Mouse (Mus musculus) lung, embryonic 14.5 days (tissue): ENCODE measurements around the gene Acot7. TPM values are rescaled to one million over a fixed set of nuclear protein-coding genes. Genes with fewer than 3 reads are reported as not detected.

Source experiments
- ATAC-seq: fragments of 200-750 bp; cut with Nextera tagmentation; 2 replicates; pipeline ENCODE4 v1.8.0; 2017; ENCODE audit warnings: mild to moderate bottlenecking, moderate TSS enrichment, moderate library complexity; ENCODE audit not compliant: insufficient read depth
- DNase-seq: peaks from one replicate; pipeline ENCODE4 v3.0.0-alpha.2; 2015
- H3K27ac ChIP-seq: fragments of 300-500 bp; sonication (generic); 2 replicates; pipeline ENCODE4 v1.5.1; 2014; ENCODE audit warnings: low read depth, mild to moderate bottlenecking, moderate library complexity
- H3K27me3 ChIP-seq: fragments of 300-500 bp; sonication (generic); 2 replicates; pipeline ENCODE4 v1.6.1; 2014; ENCODE audit warnings: low read length, control low read depth; ENCODE audit not compliant: insufficient read depth
- H3K36me3 ChIP-seq: fragments of 300-500 bp; sonication (generic); 2 replicates; pipeline ENCODE4 v1.6.1; 2014; ENCODE audit warnings: control low read depth; ENCODE audit not compliant: insufficient read depth
- H3K4me1 ChIP-seq: fragments of 300-500 bp; sonication (generic); 2 replicates; pipeline ENCODE4 v1.6.1; 2014; ENCODE audit warnings: antibody characterized with exemption, control low read depth; ENCODE audit not compliant: insufficient read depth
- H3K4me2 ChIP-seq: fragments of 300-500 bp; sonication (generic); 2 replicates; pipeline ENCODE4 v1.6.1; 2014; ENCODE audit warnings: mild to moderate bottlenecking
- H3K4me3 ChIP-seq: fragments of 300-500 bp; sonication (generic); 2 replicates; pipeline ENCODE4 v1.5.1; 2014; ENCODE audit warnings: low read depth, low read length
- H3K9ac ChIP-seq: fragments of 300-500 bp; sonication (generic); 2 replicates; pipeline ENCODE4 v1.6.1; 2014
- H3K9me3 ChIP-seq: fragments of 300-500 bp; sonication (generic); 2 replicates; pipeline ENCODE4 v1.6.1; 2016; ENCODE audit warnings: low read depth, low read length, control low read depth
- CTCF ChIP-seq: IDR thresholded peaks from 2 replicates; pipeline ENCODE4 v1.5.1; 2016; ENCODE audit warnings: antibody characterized with exemption, low read depth
- WGBS: fragments of 180-500 bp; shearing (Covaris S2); extraction: QIAGEN DNeasy Blood & Tissue Kit; methylation state at CpG from one replicate; pipeline ENCODE4 v1.1.7; 2014; 5-methylcytosine and 5-hydroxymethylcytosine counted together
- polyA plus RNA-seq: library from polyadenylated mRNA; unstranded; fragments of >200 nt; fragmentation: Nextera tagmentation; extraction: Ambion mirVana; gene quantifications from 2 replicates; pipeline ENCODE4 v1.2.1, GENCODE M21; 2014

Gene Acot7
- polyA plus RNA-seq, 1 experiment from 2014 or later, result 55.8 TPM

DNA sequence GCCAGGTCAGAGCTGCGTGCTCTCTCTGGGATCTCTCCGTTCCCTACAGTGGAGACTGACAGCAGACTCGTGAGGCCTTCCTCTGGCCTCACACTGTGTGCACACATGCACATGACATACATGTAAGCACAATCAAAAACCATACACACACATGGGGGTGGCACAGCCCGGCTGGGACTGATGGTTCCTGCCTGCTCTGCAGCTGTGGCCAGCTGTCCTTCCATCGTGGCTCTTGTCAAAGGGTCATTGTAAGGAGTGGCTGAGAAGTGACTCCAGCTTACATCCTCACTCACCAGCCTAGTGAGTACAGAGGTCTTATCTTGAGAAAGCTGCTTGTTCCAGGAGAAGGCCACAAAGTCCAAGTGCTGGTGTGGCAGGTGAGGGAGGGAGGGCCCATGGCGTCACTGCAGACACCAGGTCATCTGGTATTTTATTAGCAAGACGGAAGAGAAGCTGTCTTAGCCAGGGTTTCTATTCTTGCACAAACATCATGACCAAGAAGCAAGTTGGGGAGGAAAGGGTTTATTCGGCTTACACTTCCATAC is 37.0 kb downstream of the Acot7 start:
- H3K27ac ChIP-seq, result no peak overlapping the region
- DNase-seq (peak; percentile 12), ATAC-seq (no peak)
- 59% methylated on average over 8 of the region's 8 CpGs for WGBS
- H3K36me3 ChIP-seq, result peaks cover 2% of the 10 kb centered on the region; the same call in 1 of the 2 replicates
- H3K4me1 ChIP-seq, result peaks cover under 1% of the 10 kb centered on the region; the same call in 1 of the 2 replicates
- no peaks in the 10 kb centered on the region for H3K9me3 ChIP-seq
- H3K9ac ChIP-seq, result no peak overlapping the region
- TF ChIP-seq CTCF, result no peak
- H3K4me2 ChIP-seq, result no peak overlapping the region
- H3K27me3 ChIP-seq, result no peaks in the 10 kb centered on the region
- H3K4me3 ChIP-seq, result no peak overlapping the region

DNA sequence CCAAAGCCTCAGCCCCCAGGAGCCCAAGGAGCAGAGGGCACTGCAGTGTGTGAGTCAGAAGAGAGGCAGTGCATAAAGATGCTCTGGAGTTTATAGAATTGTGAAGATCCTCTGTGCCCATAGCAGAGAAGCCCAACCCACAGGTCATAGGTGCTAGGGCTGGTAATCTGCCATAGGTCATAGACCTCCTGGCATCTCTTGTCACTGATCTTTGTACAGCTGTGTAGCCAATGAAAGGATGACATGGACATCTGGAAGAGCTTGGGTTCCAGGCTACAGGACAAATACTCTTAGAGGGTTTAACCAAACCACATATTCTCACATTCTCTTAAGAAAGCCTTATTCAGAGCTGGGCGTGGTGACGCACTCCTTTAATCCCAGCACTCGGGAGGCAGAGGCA is 41.7 kb downstream of the Acot7 start:
- ATAC-seq (no peak), DNase-seq (no peak)
- no peaks in the 10 kb centered on the region for H3K9me3 ChIP-seq
- H3K4me1 ChIP-seq, result peaks cover 16% of the 10 kb centered on the region; the same call in 1 of the 2 replicates
- no peaks in the 10 kb centered on the region for H3K27me3 ChIP-seq
- H3K36me3 ChIP-seq, result peaks cover 6% of the 10 kb centered on the region; the same call in 1 of the 2 replicates
- 96% methylated on average over 3 of the region's 3 CpGs for WGBS
- no peak overlapping the region for H3K4me3 ChIP-seq
- no peak for TF ChIP-seq CTCF
- H3K9ac ChIP-seq, result no peak overlapping the region
- H3K27ac ChIP-seq, result no peak overlapping the region
- H3K4me2 ChIP-seq, result no peak overlapping the region

GRCm38 (mm10) chr4:152220771-152221410 is 43.0 kb downstream of the Acot7 start:
- H3K4me1 ChIP-seq, result peaks cover 16% of the 10 kb centered on the region; the same call in 1 of the 2 replicates
- no peak for DNase-seq
- no peak for ATAC-seq
- peaks cover 6% of the 10 kb centered on the region; the same call in 1 of the 2 replicates for H3K36me3 ChIP-seq
- no peak overlapping the region for H3K9ac ChIP-seq
- H3K4me2 ChIP-seq, result no peak overlapping the region
- H3K9me3 ChIP-seq, result no peaks in the 10 kb centered on the region
- no peaks in the 10 kb centered on the region for H3K27me3 ChIP-seq
- H3K27ac ChIP-seq, result peak overlapping the region; percentile 18
- no peak for TF ChIP-seq CTCF
- 53% methylated on average over 7 of the region's 7 CpGs for WGBS
- H3K4me3 ChIP-seq, result no peak overlapping the region

GRCm38 (mm10) chr4:152221411-152221887 is 43.5 kb downstream of the Acot7 start:
- Histone ChIP-seq H3K4me1 (peaks cover 16% of the 10 kb centered on the region; the same call in 1 of the 2 replicates), H3K4me3 (no peak overlapping the region), H3K9me3 (no peaks in the 10 kb centered on the region), H3K27me3 (no peaks in the 10 kb centered on the region), H3K36me3 (peaks cover 6% of the 10 kb centered on the region; the same call in 1 of the 2 replicates), H3K9ac (no peak overlapping the region), H3K4me2 (no peak overlapping the region), H3K27ac (peak overlapping the region; percentile 36; the same call in 1 of the 2 replicates)
- 39% methylated on average over 9 of the region's 9 CpGs for WGBS
- DNase-seq (peak; percentile 70), ATAC-seq (peak; percentile 72)
- TF ChIP-seq CTCF, result no peak

- Histone ChIP-seq H3K27me3 (no peaks in the 10 kb centered on the region), H3K27ac (0 out of 2 replicates have a peak overlapping the region, but pooled peaks have one; percentile 36), H3K4me1 (peaks cover 16% of the 10 kb centered on the region; the same call in 1 of the 2 replicates), H3K4me2 (no peak overlapping the region), H3K36me3 (peaks cover 6% of the 10 kb centered on the region; the same call in 1 of the 2 replicates), H3K4me3 (no peak overlapping the region), H3K9ac (no peak overlapping the region), H3K9me3 (no peaks in the 10 kb centered on the region)
- TF ChIP-seq CTCF, result no peak
- WGBS, result 81% methylated on average over 6 of the region's 6 CpGs
- peak; percentile 55 for DNase-seq
- no peak for ATAC-seq
These were observed 44.2 kb downstream of the Acot7 start for GRCm38 (mm10) chr4:152222111-152222510.

DNA sequence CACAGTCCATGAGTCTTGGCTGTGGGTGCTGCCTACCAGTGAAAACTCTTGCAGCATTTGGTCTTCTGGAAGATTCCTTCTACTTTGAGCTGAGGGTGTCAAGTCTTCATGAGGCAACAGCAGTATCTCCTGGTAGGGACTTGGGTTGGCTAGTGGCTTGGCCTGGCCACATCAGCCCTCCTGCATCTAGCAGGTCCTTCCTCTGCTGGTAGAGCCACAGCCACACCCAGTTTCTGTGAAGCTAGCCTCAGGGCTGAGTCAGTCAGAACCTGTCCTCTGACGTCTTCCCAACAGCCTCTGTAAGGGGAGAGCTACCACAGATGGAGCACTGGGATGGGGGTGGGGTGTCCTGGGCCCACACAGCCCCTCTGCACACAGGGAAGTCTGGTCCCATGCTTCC is 44.6 kb downstream of the Acot7 start:
- Histone ChIP-seq H3K36me3 (peaks cover 6% of the 10 kb centered on the region; the same call in 1 of the 2 replicates), H3K4me1 (peaks cover 16% of the 10 kb centered on the region; the same call in 1 of the 2 replicates), H3K27ac (no peak overlapping the region), H3K27me3 (no peaks in the 10 kb centered on the region), H3K4me3 (no peak overlapping the region), H3K4me2 (no peak overlapping the region), H3K9ac (no peak overlapping the region), H3K9me3 (no peaks in the 10 kb centered on the region)
- ATAC-seq (no peak), DNase-seq (no peak)
- WGBS, result 48% methylated on average over 1 of the region's 1 CpGs
- TF ChIP-seq CTCF, result no peak

GRCm38 (mm10) chr4:152224156-152224555 is 46.2 kb downstream of the Acot7 start:
- Histone ChIP-seq H3K36me3 (0 out of 2 replicates have a peak, but pooled peaks cover 4% of the 10 kb centered on the region), H3K4me1 (peaks cover 16% of the 10 kb centered on the region; the same call in 1 of the 2 replicates), H3K9me3 (no peaks in the 10 kb centered on the region), H3K4me3 (no peak overlapping the region), H3K9ac (no peak overlapping the region), H3K4me2 (no peak overlapping the region), H3K27me3 (no peaks in the 10 kb centered on the region), H3K27ac (no peak overlapping the region)
- TF ChIP-seq CTCF, result no peak
- ATAC-seq, result no peak
- WGBS, result 46% methylated on average over 5 of the region's 5 CpGs
- no peak for DNase-seq
